Mouse (Mus musculus): ENCODE results near the gene Ttc33. TPM values are rescaled to one million over a fixed set of nuclear protein-coding genes. Genes with fewer than 3 reads are reported as not detected.

Gene Ttc33
- polyA plus RNA-seq, 1 experiment from 2014 or later: 40.9 TPM

Other genes with a start within 250 kb of the Ttc33 start
- not detected in 2 replicates for gene C7, start 121.8 kb upstream of the Ttc33 start, polyA plus RNA-seq (2016; fragmentation: Nextera tagmentation; extraction: Ambion mirVana)
- gene Card6, start 77.0 kb upstream of the Ttc33 start, polyA plus RNA-seq (2016; fragmentation: Nextera tagmentation; extraction: Ambion mirVana): 0.70 and 0.73 TPM in 2 replicates
- 582 and 603 TPM in 2 replicates for gene Rpl37, start 68.9 kb upstream of the Ttc33 start, polyA plus RNA-seq (2016; fragmentation: Nextera tagmentation; extraction: Ambion mirVana)
- 16.1 and 17.5 TPM in 2 replicates for gene Prkaa1, start 41.7 kb upstream of the Ttc33 start, polyA plus RNA-seq (2016; fragmentation: Nextera tagmentation; extraction: Ambion mirVana)
- gene Ptger4, start 58.7 kb downstream of the Ttc33 start, polyA plus RNA-seq (2016; fragmentation: Nextera tagmentation; extraction: Ambion mirVana): 1.8 and 2.3 TPM in 2 replicates

All from limb, embryonic 12.5 days (tissue).